Mouse (Mus musculus): ENCODE measurements at regions not wholly inside any gene's neighbourhood (a gene's known extent, or its start where the extent isn't known, plus 50 kb on each side); places are given as distances from the start of the nearest gene placed in this dataset.

- no peak for DNase-seq (ENCODE audit: low spot score)
Measured at GRCm38 (mm10) chr11:114258218-114258617, 191.4 kb upstream of the Sdk2 start.

- DNase-seq (ENCODE audit: low spot score): no peak
Measured at GRCm38 (mm10) chr11:114257756-114258155, 190.9 kb upstream of the Sdk2 start.

GRCm38 (mm10) chr11:114257061-114257460, 190.2 kb upstream of the Sdk2 start:
- no peak for DNase-seq (ENCODE audit: low spot score)

GRCm38 (mm10) chr11:114254344-114254743, 187.5 kb upstream of the Sdk2 start:
- DNase-seq (ENCODE audit: low spot score): no peak

GRCm38 (mm10) chr11:114251614-114252013, 184.8 kb upstream of the Sdk2 start:
- no peak for DNase-seq (ENCODE audit: low spot score)

GRCm38 (mm10) chr11:114249215-114249614, 182.4 kb upstream of the Sdk2 start:
- no peak for DNase-seq (ENCODE audit: low spot score)

GRCm38 (mm10) chr11:114248261-114248898, 181.5 kb upstream of the Sdk2 start:
- no peak for DNase-seq (ENCODE audit: low spot score)

GRCm38 (mm10) chr11:114239311-114239803, 172.5 kb upstream of the Sdk2 start:
- DNase-seq (ENCODE audit: low spot score): no peak

GRCm38 (mm10) chr11:114238801-114239200, 172.0 kb upstream of the Sdk2 start:
- no peak for DNase-seq (ENCODE audit: low spot score)

- DNase-seq (ENCODE audit: low spot score): peak; percentile 5
Measured at GRCm38 (mm10) chr11:114238316-114238715, 171.5 kb upstream of the Sdk2 start.

GRCm38 (mm10) chr11:114234542-114234910, 167.7 kb upstream of the Sdk2 start:
- no peak for DNase-seq (ENCODE audit: low spot score)

- DNase-seq (ENCODE audit: low spot score): no peak
Measured at GRCm38 (mm10) chr11:114233636-114234541, 167.0 kb upstream of the Sdk2 start.

GRCm38 (mm10) chr11:114231841-114232240, 165.0 kb upstream of the Sdk2 start:
- no peak for DNase-seq (ENCODE audit: low spot score)

- DNase-seq (ENCODE audit: low spot score): no peak
Measured at GRCm38 (mm10) chr11:114229763-114230162, 162.9 kb upstream of the Sdk2 start.

- DNase-seq (ENCODE audit: low spot score): no peak
Measured at GRCm38 (mm10) chr11:114229196-114229595, 162.3 kb upstream of the Sdk2 start.

GRCm38 (mm10) chr11:114226553-114226952, 159.7 kb upstream of the Sdk2 start:
- peak; percentile 10 for DNase-seq (ENCODE audit: low spot score)

GRCm38 (mm10) chr11:114224706-114225105, 157.9 kb upstream of the Sdk2 start:
- no peak for DNase-seq (ENCODE audit: low spot score)

- no peak for DNase-seq (ENCODE audit: low spot score)
Measured at GRCm38 (mm10) chr11:114223061-114223460, 156.2 kb upstream of the Sdk2 start.

GRCm38 (mm10) chr11:114220466-114220865, 153.6 kb upstream of the Sdk2 start:
- no peak for DNase-seq (ENCODE audit: low spot score)

GRCm38 (mm10) chr11:114218732-114219506, 152.1 kb upstream of the Sdk2 start:
- DNase-seq (ENCODE audit: low spot score): no peak

- DNase-seq (ENCODE audit: low spot score): no peak
Measured at GRCm38 (mm10) chr11:114217245-114217757, 150.5 kb upstream of the Sdk2 start.

GRCm38 (mm10) chr11:114216493-114216892, 149.6 kb upstream of the Sdk2 start:
- DNase-seq (ENCODE audit: low spot score): no peak
